Mouse (Mus musculus) neural tube, embryonic 14.5 days (tissue): Measurements from ENCODE around the gene Cluap1. TPM values are rescaled to one million over a fixed set of nuclear protein-coding genes. Genes with fewer than 3 reads are reported as not detected.
A peak's percentile ranks its signal among the peaks of the same experiment; 100 is the strongest.
"Not testable (repeated sequence)": the region's sequence is repeated elsewhere in the genome, so short reads cannot be mapped to it uniquely, and the experiment has no call there.

ENCODE experiments used
- ATAC-seq: fragments of 200-750 bp; cut with Nextera tagmentation; 2 replicates; pipeline ENCODE4 v1.8.0; 2017; ENCODE audit warnings: low read depth, mild to moderate bottlenecking, moderate TSS enrichment, moderate library complexity
- H3K27ac ChIP-seq: fragments of 300-500 bp; sonication (generic); 2 replicates; pipeline ENCODE4 v1.5.1; 2014; ENCODE audit warnings: low read depth, mild to moderate bottlenecking, control low read depth, low read length, moderate library complexity, mixed read lengths
- H3K27me3 ChIP-seq: fragments of 300-500 bp; sonication (generic); 2 replicates; pipeline ENCODE4 v1.6.1; 2014; ENCODE audit warnings: low read length; ENCODE audit not compliant: control insufficient read depth, insufficient read depth
- H3K36me3 ChIP-seq: fragments of 300-500 bp; sonication (generic); 2 replicates; pipeline ENCODE4 v1.6.1; 2014; ENCODE audit warnings: low read length, mixed read lengths; ENCODE audit not compliant: control insufficient read depth, insufficient read depth
- H3K4me1 ChIP-seq: fragments of 300-500 bp; sonication (generic); 2 replicates; pipeline ENCODE4 v1.6.1; 2014; ENCODE audit warnings: low read length; ENCODE audit not compliant: control insufficient read depth, insufficient read depth
- H3K4me2 ChIP-seq: fragments of 300-500 bp; sonication (generic); 2 replicates; pipeline ENCODE4 v1.6.1; 2014; ENCODE audit warnings: mild to moderate bottlenecking, low read depth, low read length, control low read depth
- H3K4me3 ChIP-seq: fragments of 300-500 bp; sonication (generic); 2 replicates; pipeline ENCODE4 v1.5.1; 2014; ENCODE audit warnings: low read depth, low read length, control low read depth, mixed read lengths
- H3K9ac ChIP-seq: fragments of 300-500 bp; sonication (generic); replicated peaks from 2 replicates; pipeline ENCODE4 v1.6.1; 2014; ENCODE audit warnings: low read depth, mild to moderate bottlenecking, control low read depth, low read length, mixed read lengths
- H3K9me3 ChIP-seq: fragments of 300-500 bp; sonication (generic); 2 replicates; pipeline ENCODE4 v1.6.1; 2016; ENCODE audit warnings: low read length; ENCODE audit not compliant: control insufficient read depth
- WGBS: fragments of 180-500 bp; shearing (Covaris S2); extraction: QIAGEN DNeasy Blood & Tissue Kit; methylation state at CpG from one replicate; pipeline ENCODE4 v1.1.7; 2014; 5-methylcytosine and 5-hydroxymethylcytosine counted together
- polyA plus RNA-seq: library from polyadenylated mRNA; unstranded; fragments of >200 nt; fragmentation: Nextera tagmentation; extraction: Ambion mirVana; gene quantifications from 2 replicates; pipeline ENCODE4 v1.2.1, GENCODE M21; 2014

Gene Cluap1
- polyA plus RNA-seq, 1 experiment from 2014 or later = 46.6 TPM

DNA sequence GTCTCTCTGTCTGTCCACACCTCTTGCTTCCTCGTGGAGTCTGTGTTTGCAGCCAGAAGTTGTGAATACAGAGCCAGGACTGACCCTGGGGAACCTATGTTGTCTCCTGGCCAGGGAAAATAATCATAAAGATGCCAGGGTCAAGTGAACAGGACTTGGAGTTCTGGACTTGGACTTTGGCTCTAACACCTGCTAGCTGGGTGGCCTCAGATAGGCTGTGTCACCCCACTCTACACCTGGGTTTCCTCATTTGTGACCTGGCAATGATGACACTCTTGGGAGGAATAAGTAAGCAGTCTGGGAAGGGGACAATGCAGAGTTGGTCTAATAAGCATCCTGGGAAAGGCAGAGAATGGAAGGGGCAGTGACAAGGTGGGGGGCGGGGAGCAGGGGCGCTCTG is 56.9 kb downstream of the Cluap1 start:
- no peak overlapping the region for H3K9ac ChIP-seq
- no peaks in the 10 kb centered on the region for H3K36me3 ChIP-seq
- H3K27ac ChIP-seq = no peak overlapping the region
- H3K4me3 ChIP-seq = no peak overlapping the region
- H3K27me3 ChIP-seq = no peaks in the 10 kb centered on the region
- WGBS = 94% methylated on average over 3 of the region's 3 CpGs
- ATAC-seq = no peak
- no peaks in the 10 kb centered on the region for H3K4me1 ChIP-seq
- no peaks in the 10 kb centered on the region for H3K9me3 ChIP-seq
- no peak overlapping the region for H3K4me2 ChIP-seq

DNA sequence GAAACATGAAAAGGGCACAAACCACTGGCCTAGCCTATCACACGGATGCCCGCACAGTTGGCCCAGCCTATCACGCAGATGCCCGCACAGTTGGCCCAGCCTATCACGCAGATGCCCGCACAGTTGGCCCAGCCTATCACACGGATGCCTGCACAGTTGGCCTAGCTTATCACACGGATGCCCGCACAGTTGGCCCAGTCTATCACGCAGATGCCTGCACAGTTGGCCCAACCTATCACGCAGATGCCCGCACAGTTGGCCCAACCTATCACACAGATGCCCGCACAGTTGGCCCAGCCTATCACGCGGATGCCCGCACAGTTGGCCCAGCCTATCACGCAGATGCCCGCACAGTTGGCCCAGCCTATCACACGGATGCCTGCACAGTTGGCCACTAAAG is 65.9 kb downstream of the Cluap1 start:
- H3K9me3 ChIP-seq, ATAC-seq: not testable (repeated sequence)

DNA sequence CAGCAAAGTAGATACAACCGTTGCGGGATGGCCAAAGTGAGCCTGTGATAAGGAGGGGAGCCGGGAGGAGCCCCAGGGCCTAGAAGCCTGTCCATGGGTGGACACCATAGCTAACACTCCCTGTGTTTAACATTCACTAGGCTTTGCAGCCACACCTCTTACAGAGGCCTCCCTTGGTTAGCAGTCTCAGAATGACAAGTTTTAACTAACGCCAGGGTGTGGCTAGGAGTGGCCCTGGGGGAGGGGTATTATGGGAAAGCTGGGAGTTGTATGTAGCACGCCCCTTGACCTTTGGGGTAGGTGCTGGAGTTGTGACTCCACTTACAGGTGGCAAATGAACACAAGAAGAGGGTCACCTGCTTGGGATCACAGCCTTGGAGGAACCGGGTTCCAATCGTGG is 67.1 kb downstream of the Cluap1 start:
- Histone ChIP-seq H3K36me3 (peaks cover 28% of the 10 kb centered on the region), H3K4me3 (no peak overlapping the region), H3K4me2 (no peak overlapping the region), H3K9me3 (no peaks in the 10 kb centered on the region), H3K27me3 (no peaks in the 10 kb centered on the region), H3K27ac (no peak overlapping the region), H3K4me1 (no peaks in the 10 kb centered on the region), H3K9ac (no peak overlapping the region)
- no peak for ATAC-seq
- WGBS = 87% methylated on average over 7 of the region's 7 CpGs

More for the DNA sequence above, 65.9 kb downstream of the Cluap1 start:
- H3K27me3 ChIP-seq, H3K4me1 ChIP-seq, H3K4me2 ChIP-seq, H3K4me3 ChIP-seq, H3K9ac ChIP-seq, H3K27ac ChIP-seq: not testable (repeated sequence)
- 92% methylated on average over 19 of the region's 19 CpGs for WGBS
- H3K36me3 ChIP-seq = peaks cover 16% of the 10 kb centered on the region

GRCm38 (mm10) chr16:3976251-3976671 is 67.7 kb downstream of the Cluap1 start, which contains the start of gene Nlrc3:
TSS of gene Nlrc3 (minus strand) at chr16:3976632.
- Histone ChIP-seq H3K4me2 (no peak within 1 kb of the TSS), H3K4me3 (no peak within 1 kb of the TSS), H3K4me1 (no peaks in the 10 kb centered on the region), H3K9ac (no peak within 1 kb of the TSS), H3K9me3 (no peaks in the 10 kb centered on the region), H3K27me3 (no peaks in the 10 kb centered on the region), H3K36me3 (peaks cover 34% of the 10 kb centered on the region), H3K27ac (no peak within 1 kb of the TSS)
- ATAC-seq = peak; percentile 41; the same call in 1 of the 2 replicates
- 82% methylated on average over 4 of the region's 4 CpGs for WGBS

DNA sequence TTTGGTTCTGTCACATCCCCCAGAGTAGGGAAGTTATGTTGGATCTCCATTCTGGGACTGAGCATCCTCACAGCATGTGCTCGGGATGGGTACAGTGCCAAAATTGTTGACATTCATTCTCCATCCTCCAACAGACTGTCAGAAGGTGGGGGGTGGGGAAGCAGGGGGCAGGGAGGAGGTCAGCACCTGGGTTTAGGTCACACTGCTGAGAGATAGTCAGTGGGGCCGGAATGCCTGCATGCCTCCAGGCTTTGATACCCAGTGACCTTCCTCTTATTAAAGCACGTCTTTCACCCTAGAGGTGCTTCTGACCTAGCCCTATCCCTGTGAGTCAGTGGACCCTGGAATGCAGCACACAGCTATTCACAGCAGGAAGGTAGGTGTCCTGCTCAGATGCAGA is 68.1 kb downstream of the Cluap1 start:
- no peak overlapping the region for H3K4me3 ChIP-seq
- WGBS = 56% methylated on average over 3 of the region's 3 CpGs
- no peak overlapping the region for H3K4me2 ChIP-seq
- H3K27ac ChIP-seq = no peak overlapping the region
- no peak overlapping the region for H3K9ac ChIP-seq
- ATAC-seq = peak; percentile 11; the same call in 1 of the 2 replicates
- peaks cover 38% of the 10 kb centered on the region for H3K36me3 ChIP-seq
- H3K4me1 ChIP-seq = no peaks in the 10 kb centered on the region
- H3K9me3 ChIP-seq = no peaks in the 10 kb centered on the region
- no peaks in the 10 kb centered on the region for H3K27me3 ChIP-seq

- Histone ChIP-seq H3K27me3 (no peaks in the 10 kb centered on the region), H3K36me3 (peaks cover 84% of the 10 kb centered on the region), H3K9ac (no peak overlapping the region), H3K27ac (no peak overlapping the region), H3K9me3 (no peaks in the 10 kb centered on the region), H3K4me2 (no peak overlapping the region), H3K4me1 (no peaks in the 10 kb centered on the region), H3K4me3 (no peak overlapping the region)
- WGBS = 90% methylated on average over 4 of the region's 4 CpGs
- no peak for ATAC-seq
Measured at GRCm38 (mm10) chr16:3982173-3982572, 73.6 kb downstream of the Cluap1 start.

GRCm38 (mm10) chr16:3983146-3983700 is 74.6 kb downstream of the Cluap1 start:
- no peak overlapping the region for H3K4me3 ChIP-seq
- H3K36me3 ChIP-seq = peaks cover 86% of the 10 kb centered on the region
- H3K9me3 ChIP-seq = no peaks in the 10 kb centered on the region
- WGBS = 68% methylated on average over 7 of the region's 7 CpGs
- ATAC-seq = no peak
- H3K4me1 ChIP-seq = no peaks in the 10 kb centered on the region
- H3K27me3 ChIP-seq = no peaks in the 10 kb centered on the region
- H3K9ac ChIP-seq = no peak overlapping the region
- no peak overlapping the region for H3K4me2 ChIP-seq
- H3K27ac ChIP-seq = no peak overlapping the region

DNA sequence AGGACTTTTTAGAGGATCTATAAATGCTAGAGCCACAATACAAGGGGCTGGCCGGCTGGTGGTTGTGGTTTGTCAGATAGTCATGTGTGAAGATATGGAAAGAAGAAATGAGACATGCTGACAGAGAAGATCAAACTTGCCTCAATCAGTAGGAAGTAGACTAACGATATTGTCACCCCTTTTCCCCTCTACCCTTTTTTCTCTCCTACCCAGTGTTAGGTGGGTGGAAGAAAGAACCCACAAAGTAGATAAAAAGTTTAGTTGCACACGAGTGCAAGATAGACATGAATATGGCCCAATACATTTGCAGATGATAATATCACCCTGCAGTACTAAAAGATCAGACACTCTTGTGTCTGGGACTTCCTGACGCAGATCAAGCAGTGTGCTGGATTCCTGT is 79.8 kb downstream of the Cluap1 start:
- Histone ChIP-seq H3K4me3 (no peak overlapping the region), H3K4me2 (no peak overlapping the region), H3K27me3 (no peaks in the 10 kb centered on the region), H3K9ac (no peak overlapping the region), H3K36me3 (peaks cover 90% of the 10 kb centered on the region), H3K27ac (no peak overlapping the region), H3K4me1 (no peaks in the 10 kb centered on the region), H3K9me3 (no peaks in the 10 kb centered on the region)
- 92% methylated on average over 4 of the region's 4 CpGs for WGBS
- ATAC-seq = no peak
